Mouse (Mus musculus): ENCODE results near the gene Olfr178.

The Olfr178 gene

DNA sequence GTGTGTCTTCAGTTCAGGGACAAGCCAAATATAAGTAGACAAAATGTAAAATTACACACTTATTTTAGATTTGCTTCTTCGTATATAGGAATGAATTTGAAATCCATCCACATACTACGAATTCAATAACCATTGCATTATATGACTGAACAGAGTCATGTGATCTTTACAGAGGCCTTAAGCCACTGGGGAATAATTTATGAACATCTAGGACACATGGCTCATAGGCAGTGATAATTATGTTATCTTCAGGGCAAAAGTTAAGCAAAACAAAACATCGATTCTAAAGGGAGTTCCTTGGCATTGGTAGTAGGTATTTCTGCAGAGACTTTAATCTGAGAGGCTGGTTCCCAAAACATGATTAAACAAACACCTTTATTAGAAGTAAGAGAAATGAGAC, at the start of gene Olfr178:
TSS of gene Olfr178 (minus strand) at position 101 of the 400 bp plus-strand sequence.
- DNase-seq (ENCODE audit: low spot score in 2 of 2) = no peak

DNA sequence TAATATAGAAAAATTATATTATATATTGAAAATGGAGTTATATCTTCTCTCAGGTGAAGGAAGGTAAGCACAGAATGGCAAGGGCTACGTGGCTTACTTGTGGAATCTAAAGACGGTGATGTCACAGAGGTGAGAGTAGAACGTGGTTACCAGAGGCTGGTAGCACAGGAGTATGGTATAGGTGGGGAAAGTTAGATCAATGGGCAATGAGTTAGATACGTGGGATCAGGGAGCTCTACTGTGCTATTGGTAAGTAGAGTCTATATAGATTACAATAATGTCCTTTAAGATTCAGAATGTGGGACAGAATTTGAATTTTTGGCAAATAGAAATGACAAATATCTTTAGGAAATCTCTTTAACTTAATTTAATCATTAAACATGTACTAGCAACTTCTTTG, 37.4 kb upstream of the Olfr178 start, which contains the start of gene Olfr180:
TSS of gene Olfr180 (minus strand) at position 101 of the 400 bp plus-strand sequence.
- no peak for DNase-seq (ENCODE audit: low spot score in 2 of 2)

DNA sequence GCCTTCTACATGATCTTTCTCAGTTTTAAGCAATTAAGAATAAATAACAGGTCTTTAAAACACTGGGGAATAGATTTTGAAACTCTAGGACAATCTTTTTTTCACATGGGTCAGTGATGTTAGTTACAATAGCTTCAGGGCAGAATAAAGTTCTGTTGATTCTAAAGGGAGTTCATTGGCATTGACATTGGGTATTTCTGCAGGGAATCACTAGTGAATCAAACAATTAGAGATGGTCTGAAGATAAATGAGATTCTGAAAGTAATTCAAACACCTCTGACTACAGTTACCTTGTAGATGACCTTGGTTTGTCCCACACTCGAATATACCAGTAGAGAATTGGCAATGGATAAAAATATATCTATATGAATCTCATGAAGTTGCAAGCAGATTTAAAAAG, 36.8 kb upstream of the Olfr178 start, which contains the start of gene Olfr181:
TSS of gene Olfr181 (minus strand) at position 101 of the 400 bp plus-strand sequence.
- DNase-seq (ENCODE audit: low spot score in 2 of 2) = no peak

DNA sequence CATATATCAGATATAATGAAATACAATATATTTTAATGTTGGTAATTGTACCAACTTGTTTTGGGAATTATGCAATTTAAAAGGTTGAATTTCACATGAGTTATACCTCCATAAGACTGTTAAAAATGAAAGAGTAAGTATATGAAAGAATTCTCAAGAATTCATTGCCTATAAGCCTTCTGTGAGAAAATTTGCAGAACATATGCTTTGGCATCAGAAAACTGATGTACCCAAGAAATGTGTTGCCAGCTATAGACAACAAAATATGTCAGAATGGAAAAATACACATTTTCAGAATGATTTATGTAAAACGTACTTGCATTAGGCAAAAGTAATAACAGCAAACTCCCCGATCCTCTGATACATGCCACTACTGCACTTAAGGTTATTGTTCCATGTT, 7.4 kb downstream of the Olfr178 start:
- no peak for DNase-seq (ENCODE audit: low spot score in 2 of 2)

DNA sequence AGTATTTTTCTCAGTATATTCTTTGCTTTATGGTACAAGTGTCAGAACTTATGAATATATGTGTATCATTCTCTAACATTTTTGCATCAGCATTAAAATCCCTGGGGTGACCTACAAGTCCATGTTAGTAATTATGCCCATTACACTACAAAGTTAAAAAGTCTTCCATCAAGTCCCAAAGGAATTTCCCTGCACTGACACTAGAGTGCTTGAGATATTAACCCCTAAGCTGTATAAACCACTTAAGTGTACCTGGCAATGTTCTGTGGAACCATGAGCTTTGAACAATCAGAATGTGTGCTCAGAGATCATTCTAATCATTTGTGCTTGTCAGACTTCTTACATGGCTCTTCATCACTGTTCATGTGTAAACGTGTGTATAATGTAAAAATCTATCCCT, 17.2 kb downstream of the Olfr178 start, which contains the start of gene Olfr177:
TSS of gene Olfr177 (minus strand) at position 101 of the 400 bp plus-strand sequence.
- no peak for DNase-seq (ENCODE audit: low spot score in 2 of 2)

DNA sequence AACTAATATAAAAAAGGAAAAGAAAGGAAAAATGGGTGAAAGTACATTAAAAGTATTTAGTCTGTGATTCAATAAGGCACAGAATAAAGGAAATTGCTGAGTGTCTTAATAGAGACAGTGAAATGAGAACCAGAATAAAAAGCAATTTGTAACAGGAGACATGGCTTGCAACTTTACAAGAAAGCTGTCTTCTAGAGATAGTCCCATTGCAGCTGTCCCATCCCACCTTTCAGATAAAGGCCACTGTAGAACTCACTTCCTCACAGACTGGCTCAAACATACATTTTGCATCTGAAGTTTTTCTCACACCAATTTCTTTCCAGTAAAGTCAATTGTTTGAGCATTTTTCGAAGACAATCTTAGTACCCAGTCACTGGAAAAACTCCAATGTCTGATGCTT, 30.4 kb downstream of the Olfr178 start:
- no peak for DNase-seq (ENCODE audit: low spot score in 2 of 2)

DNA sequence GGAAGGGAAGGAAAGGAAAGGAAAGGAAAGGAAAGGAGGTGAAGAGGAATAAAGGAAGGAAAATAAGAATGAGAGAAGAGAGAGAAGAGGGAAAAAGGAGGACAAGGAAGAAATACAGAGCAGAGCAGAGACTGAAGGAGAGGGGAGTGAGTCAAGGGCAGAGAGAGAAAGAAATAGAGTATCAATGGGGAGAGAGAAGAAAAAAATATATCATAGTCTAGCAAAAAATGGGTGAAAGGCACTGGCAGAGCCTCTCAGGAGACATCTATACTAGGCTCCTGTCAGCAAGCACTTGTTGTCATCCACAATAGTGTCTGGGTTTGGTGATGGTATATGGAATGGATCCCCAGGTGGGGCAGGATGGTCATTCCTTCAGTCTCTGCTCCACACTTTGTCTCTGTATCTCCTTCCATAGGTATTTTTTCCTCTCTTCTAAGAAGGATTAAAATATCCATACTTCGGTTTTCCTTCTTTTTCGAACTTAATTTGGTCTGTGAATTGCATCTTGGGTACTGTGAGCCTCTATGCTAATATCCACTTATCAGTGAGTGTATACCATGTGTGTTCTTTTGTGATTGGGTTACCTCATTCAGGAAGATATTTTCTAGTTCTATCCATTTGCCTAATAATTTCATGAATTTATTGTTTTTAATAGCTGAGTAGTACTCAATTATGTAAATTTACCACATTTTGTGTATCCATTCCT, 31.7 kb downstream of the Olfr178 start:
- DNase-seq (ENCODE audit: low spot score in 2 of 2) = no peak
